Mouse (Mus musculus): ENCODE measurements at regions not wholly inside any gene's neighbourhood (a gene's known extent, or its start where the extent isn't known, plus 50 kb on each side); places are given as distances from the start of the nearest gene placed in this dataset.

GRCm38 (mm10) chr15:62382233-62382632 lies 1459.4 kb upstream of the A1bg start:
- ATAC-seq (replicated peaks; ENCODE audit: insufficient number of reproducible peaks, low FRiP score, low TSS enrichment, low read depth) (no peak), DNase-seq (ENCODE audit: low spot score) (no peak)
- Histone ChIP-seq H3K27ac (replicated peaks; ENCODE audit: low read depth, low read length) (no peak overlapping the region), H3K4me2 (ENCODE audit: low read depth, low read length) (no peak overlapping the region), H3K9me3 (replicated peaks; ENCODE audit: control insufficient read depth, low read length) (no peaks in the 10 kb centered on the region), H3K36me3 (replicated peaks; ENCODE audit: control insufficient read depth, insufficient read depth, low read depth, low read length) (no peaks in the 10 kb centered on the region), H3K27me3 (ENCODE audit: control insufficient read depth, insufficient read depth, low read length) (no peaks in the 10 kb centered on the region), H3K4me3 (ENCODE audit: low read depth, low read length) (no peak overlapping the region), H3K9ac (replicated peaks; ENCODE audit: low read length) (no peak overlapping the region), H3K4me1 (ENCODE audit: control insufficient read depth, insufficient read depth, low read length) (no peaks in the 10 kb centered on the region)
- WGBS = 90% methylated on average over 2 of the region's 2 CpGs

DNA sequence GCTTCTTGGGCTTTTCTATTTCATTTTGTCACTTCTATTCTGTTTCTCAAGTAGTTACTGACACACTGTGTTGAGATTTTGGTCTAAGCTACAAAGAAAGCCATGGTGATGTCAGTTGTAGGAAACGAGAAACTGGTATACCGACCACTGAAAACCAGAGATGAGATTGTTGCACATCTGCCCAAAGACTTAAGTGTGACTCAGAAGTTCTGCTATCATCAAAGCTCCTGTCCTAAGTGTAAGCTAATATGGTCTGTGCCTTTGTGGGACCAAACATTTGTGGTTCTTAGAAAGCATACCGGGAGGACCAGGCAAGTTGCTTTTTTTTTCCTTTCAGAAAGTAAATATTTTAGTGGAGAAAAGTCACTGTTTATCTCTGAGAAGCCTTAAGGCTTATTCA lies 1451.8 kb upstream of the A1bg start:
- DNase-seq (ENCODE audit: low spot score) (no peak), ATAC-seq (replicated peaks; ENCODE audit: insufficient number of reproducible peaks, low FRiP score, low TSS enrichment, low read depth) (no peak)
- WGBS = 86% methylated on average over 3 of the region's 3 CpGs
- Histone ChIP-seq H3K27ac (replicated peaks; ENCODE audit: low read depth, low read length) (no peak overlapping the region), H3K27me3 (ENCODE audit: control insufficient read depth, insufficient read depth, low read length) (no peaks in the 10 kb centered on the region), H3K9ac (replicated peaks; ENCODE audit: low read length) (no peak overlapping the region), H3K4me3 (ENCODE audit: low read depth, low read length) (no peak overlapping the region), H3K4me1 (ENCODE audit: control insufficient read depth, insufficient read depth, low read length) (no peaks in the 10 kb centered on the region), H3K36me3 (replicated peaks; ENCODE audit: control insufficient read depth, insufficient read depth, low read depth, low read length) (no peaks in the 10 kb centered on the region), H3K9me3 (replicated peaks; ENCODE audit: control insufficient read depth, low read length) (no peaks in the 10 kb centered on the region), H3K4me2 (ENCODE audit: low read depth, low read length) (no peak overlapping the region)

DNA sequence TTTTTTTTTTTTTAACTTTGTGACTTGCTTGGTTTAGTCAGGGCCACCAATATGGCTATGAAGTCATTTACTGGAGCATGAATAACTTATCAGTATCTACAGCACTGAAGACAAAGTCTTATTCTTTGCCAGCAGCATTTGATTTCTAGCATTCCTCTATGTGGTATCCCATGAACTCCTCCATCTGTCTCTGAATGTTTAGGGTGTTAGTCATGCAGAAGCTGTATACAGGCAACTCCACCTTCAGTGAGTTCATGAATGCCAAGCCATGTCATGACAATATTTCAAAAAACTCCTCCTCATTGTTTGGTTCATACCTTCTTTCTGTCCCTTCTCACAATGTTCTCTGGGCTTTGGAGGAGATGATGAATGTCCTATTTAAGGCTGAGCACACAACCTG lies 1438.4 kb upstream of the A1bg start:
- Histone ChIP-seq H3K9ac (replicated peaks; ENCODE audit: low read length) (no peak overlapping the region), H3K36me3 (replicated peaks; ENCODE audit: control insufficient read depth, insufficient read depth, low read depth, low read length) (no peaks in the 10 kb centered on the region), H3K27ac (replicated peaks; ENCODE audit: low read depth, low read length) (no peak overlapping the region), H3K27me3 (ENCODE audit: control insufficient read depth, insufficient read depth, low read length) (no peaks in the 10 kb centered on the region), H3K9me3 (replicated peaks; ENCODE audit: control insufficient read depth, low read length) (no peaks in the 10 kb centered on the region), H3K4me3 (ENCODE audit: low read depth, low read length) (no peak overlapping the region), H3K4me2 (ENCODE audit: low read depth, low read length) (no peak overlapping the region), H3K4me1 (ENCODE audit: control insufficient read depth, insufficient read depth, low read length) (no peaks in the 10 kb centered on the region)
- ATAC-seq (replicated peaks; ENCODE audit: insufficient number of reproducible peaks, low FRiP score, low TSS enrichment, low read depth) (no peak), DNase-seq (ENCODE audit: low spot score) (no peak)

DNA sequence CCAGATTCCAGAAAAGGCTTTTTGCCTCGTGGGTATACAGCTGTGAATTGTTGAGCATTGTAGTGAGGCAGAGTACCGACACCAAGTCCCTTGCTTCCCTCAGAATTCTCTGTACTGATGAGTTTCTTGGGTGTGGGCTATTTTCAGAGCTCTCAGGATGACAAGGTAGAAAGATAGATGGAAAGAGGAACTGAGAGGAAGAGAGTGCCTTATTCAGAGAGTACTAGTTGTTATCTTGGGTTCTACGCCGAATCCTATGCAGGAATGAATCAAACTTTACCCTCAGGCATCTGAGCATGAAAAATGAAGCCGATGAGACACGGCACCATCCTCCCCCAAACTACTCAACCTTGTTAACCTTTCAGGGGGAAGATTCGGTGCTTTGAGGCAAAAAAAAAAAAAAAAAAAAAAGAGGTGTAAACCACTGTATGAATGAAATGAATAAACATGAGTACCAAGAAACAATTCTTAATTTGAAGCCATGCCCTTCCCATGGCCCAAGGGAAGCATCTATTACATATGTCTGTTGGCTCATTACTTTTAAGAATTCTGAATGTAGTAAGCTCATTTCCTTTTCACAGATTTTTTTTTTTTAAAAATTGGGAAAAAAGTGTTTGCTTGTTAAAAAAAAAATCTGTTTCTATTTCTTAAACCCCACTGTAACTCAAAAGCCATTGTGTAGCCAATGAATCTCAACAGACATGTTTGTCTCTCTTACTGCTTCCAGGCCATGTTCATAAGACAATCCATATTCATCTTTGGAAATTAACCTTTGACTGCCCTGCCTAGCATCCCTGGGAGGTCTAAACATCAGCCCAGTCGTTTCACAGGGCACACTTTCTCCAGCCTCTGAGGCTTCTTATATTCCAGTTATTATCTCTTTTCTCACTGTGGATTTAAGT lies 1435.8 kb upstream of the A1bg start:
- Histone ChIP-seq H3K4me2 (ENCODE audit: low read depth, low read length) (no peak overlapping the region), H3K36me3 (replicated peaks; ENCODE audit: control insufficient read depth, insufficient read depth, low read depth, low read length) (no peaks in the 10 kb centered on the region), H3K4me1 (ENCODE audit: control insufficient read depth, insufficient read depth, low read length) (no peaks in the 10 kb centered on the region), H3K27ac (replicated peaks; ENCODE audit: low read depth, low read length) (no peak overlapping the region), H3K4me3 (ENCODE audit: low read depth, low read length) (no peak overlapping the region), H3K9me3 (replicated peaks; ENCODE audit: control insufficient read depth, low read length) (no peaks in the 10 kb centered on the region), H3K27me3 (ENCODE audit: control insufficient read depth, insufficient read depth, low read length) (no peaks in the 10 kb centered on the region), H3K9ac (replicated peaks; ENCODE audit: low read length) (no peak overlapping the region)
- DNase-seq (ENCODE audit: low spot score) = no peak
- ATAC-seq (replicated peaks; ENCODE audit: insufficient number of reproducible peaks, low FRiP score, low TSS enrichment, low read depth) = no peak
- 66% methylated on average over 8 of the region's 8 CpGs for WGBS

- Histone ChIP-seq H3K4me2 (ENCODE audit: low read depth, low read length) (no peak overlapping the region), H3K27ac (replicated peaks; ENCODE audit: low read depth, low read length) (no peak overlapping the region), H3K9ac (replicated peaks; ENCODE audit: low read length) (no peak overlapping the region), H3K4me3 (ENCODE audit: low read depth, low read length) (no peak overlapping the region), H3K9me3 (replicated peaks; ENCODE audit: control insufficient read depth, low read length) (no peaks in the 10 kb centered on the region), H3K27me3 (ENCODE audit: control insufficient read depth, insufficient read depth, low read length) (no peaks in the 10 kb centered on the region), H3K4me1 (ENCODE audit: control insufficient read depth, insufficient read depth, low read length) (no peaks in the 10 kb centered on the region), H3K36me3 (replicated peaks; ENCODE audit: control insufficient read depth, insufficient read depth, low read depth, low read length) (no peaks in the 10 kb centered on the region)
- no peak for DNase-seq (ENCODE audit: low spot score)
- WGBS = 71% methylated on average over 4 of the region's 4 CpGs
- no peak for ATAC-seq (replicated peaks; ENCODE audit: insufficient number of reproducible peaks, low FRiP score, low TSS enrichment, low read depth)
These were observed 1431.0 kb upstream of the A1bg start for GRCm38 (mm10) chr15:62353786-62354185.

DNA sequence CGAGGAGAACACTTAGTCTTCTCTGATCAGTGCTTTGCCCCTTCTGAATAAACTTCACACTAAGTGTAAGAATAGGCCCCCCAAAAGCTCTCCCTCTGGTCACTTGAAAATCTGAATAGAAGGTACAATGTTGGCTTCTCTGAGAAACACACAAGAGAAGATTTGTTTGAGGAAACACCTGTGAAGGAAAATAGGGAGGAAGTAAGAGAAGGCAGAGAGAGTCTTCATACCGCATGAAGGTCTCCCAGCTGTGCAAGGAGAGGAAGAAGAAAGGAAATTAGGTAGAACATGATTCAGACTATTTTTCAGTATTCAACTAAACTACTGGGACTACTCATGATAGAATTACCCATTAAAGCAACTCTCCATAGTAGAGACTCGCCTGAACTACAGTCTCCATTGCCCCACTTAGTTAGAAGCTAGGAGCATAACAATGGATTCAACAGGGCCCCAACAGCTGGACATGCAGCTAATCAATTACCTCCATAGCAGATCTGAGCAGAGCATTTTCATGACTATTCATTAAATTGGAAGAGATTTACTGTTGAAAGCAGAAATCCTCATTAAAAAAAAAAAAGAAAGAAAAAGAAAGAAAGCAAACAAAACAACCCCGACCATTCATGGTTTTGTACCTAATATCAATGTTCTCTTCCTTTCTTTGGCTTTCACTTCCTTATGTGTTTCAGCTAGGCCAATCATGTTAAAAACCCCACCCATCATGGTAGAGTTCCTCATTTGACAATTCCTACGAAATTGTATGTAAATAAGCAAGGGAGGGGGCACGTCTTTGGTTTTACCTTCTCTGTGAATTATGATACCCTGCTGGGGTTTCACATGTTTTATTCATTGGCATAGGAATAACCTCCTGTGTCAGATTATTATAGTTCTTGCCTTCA lies 1428.3 kb upstream of the A1bg start:
- ATAC-seq (replicated peaks; ENCODE audit: insufficient number of reproducible peaks, low FRiP score, low TSS enrichment, low read depth) (no peak), DNase-seq (ENCODE audit: low spot score) (no peak)
- Histone ChIP-seq H3K4me2 (ENCODE audit: low read depth, low read length) (no peak overlapping the region), H3K9me3 (replicated peaks; ENCODE audit: control insufficient read depth, low read length) (no peaks in the 10 kb centered on the region), H3K9ac (replicated peaks; ENCODE audit: low read length) (no peak overlapping the region), H3K27me3 (ENCODE audit: control insufficient read depth, insufficient read depth, low read length) (no peaks in the 10 kb centered on the region), H3K4me3 (ENCODE audit: low read depth, low read length) (no peak overlapping the region), H3K4me1 (ENCODE audit: control insufficient read depth, insufficient read depth, low read length) (no peaks in the 10 kb centered on the region), H3K27ac (replicated peaks; ENCODE audit: low read depth, low read length) (no peak overlapping the region), H3K36me3 (replicated peaks; ENCODE audit: control insufficient read depth, insufficient read depth, low read depth, low read length) (no peaks in the 10 kb centered on the region)
- WGBS = 75% methylated on average over 6 of the region's 6 CpGs

DNA sequence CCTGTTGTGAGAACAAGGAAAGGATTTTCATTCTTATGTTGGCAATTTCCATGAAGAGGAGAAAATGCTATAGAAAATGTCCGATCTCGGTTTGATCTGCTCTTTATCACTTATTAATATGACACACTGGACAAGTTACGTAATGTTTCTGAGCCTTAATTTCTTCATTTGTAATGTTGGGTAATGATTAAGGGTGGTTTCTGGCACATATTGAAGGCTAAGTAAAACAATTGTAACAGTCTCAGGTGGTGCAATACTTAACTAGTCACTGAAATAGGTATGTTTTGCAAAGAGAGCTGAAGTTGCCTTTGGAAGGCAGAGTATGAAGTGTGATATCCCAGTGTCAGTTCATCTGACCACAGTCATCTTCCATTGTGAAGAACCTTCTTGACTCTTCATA lies 1427.2 kb upstream of the A1bg start:
- Histone ChIP-seq H3K4me1 (ENCODE audit: control insufficient read depth, insufficient read depth, low read length) (no peaks in the 10 kb centered on the region), H3K27me3 (ENCODE audit: control insufficient read depth, insufficient read depth, low read length) (no peaks in the 10 kb centered on the region), H3K9ac (replicated peaks; ENCODE audit: low read length) (no peak overlapping the region), H3K4me3 (ENCODE audit: low read depth, low read length) (no peak overlapping the region), H3K4me2 (ENCODE audit: low read depth, low read length) (no peak overlapping the region), H3K27ac (replicated peaks; ENCODE audit: low read depth, low read length) (no peak overlapping the region), H3K9me3 (replicated peaks; ENCODE audit: control insufficient read depth, low read length) (no peaks in the 10 kb centered on the region), H3K36me3 (replicated peaks; ENCODE audit: control insufficient read depth, insufficient read depth, low read depth, low read length) (no peaks in the 10 kb centered on the region)
- no peak for DNase-seq (ENCODE audit: low spot score)
- 95% methylated on average over 3 of the region's 3 CpGs for WGBS
- ATAC-seq (replicated peaks; ENCODE audit: insufficient number of reproducible peaks, low FRiP score, low TSS enrichment, low read depth) = no peak

- H3K9me3 ChIP-seq (replicated peaks; ENCODE audit: control insufficient read depth, low read length) = no peaks in the 10 kb centered on the region
- H3K9ac ChIP-seq (replicated peaks; ENCODE audit: low read length) = no peak overlapping the region
- H3K4me3 ChIP-seq (ENCODE audit: low read depth, low read length) = no peak overlapping the region
- H3K4me1 ChIP-seq (ENCODE audit: control insufficient read depth, insufficient read depth, low read length) = no peaks in the 10 kb centered on the region
- no peak for ATAC-seq (replicated peaks; ENCODE audit: insufficient number of reproducible peaks, low FRiP score, low TSS enrichment, low read depth)
- 83% methylated on average over 2 of the region's 2 CpGs for WGBS
- H3K4me2 ChIP-seq (ENCODE audit: low read depth, low read length) = no peak overlapping the region
- no peak for DNase-seq (ENCODE audit: low spot score)
- H3K27ac ChIP-seq (replicated peaks; ENCODE audit: low read depth, low read length) = no peak overlapping the region
- H3K27me3 ChIP-seq (ENCODE audit: control insufficient read depth, insufficient read depth, low read length) = no peaks in the 10 kb centered on the region
- no peaks in the 10 kb centered on the region for H3K36me3 ChIP-seq (replicated peaks; ENCODE audit: control insufficient read depth, insufficient read depth, low read depth, low read length)
These were observed 1426.1 kb upstream of the A1bg start for GRCm38 (mm10) chr15:62348956-62349355.

Measured in embryonic facial prominence, embryonic 11.5 days (tissue).